Mouse (Mus musculus): ENCODE results near the gene H2-DMb2. TPM values are rescaled to one million over a fixed set of nuclear protein-coding genes. Genes with fewer than 3 reads are reported as not detected.
A peak's percentile ranks its signal among the peaks of the same experiment; 100 is the strongest.

Gene H2-DMb2
- polyA plus RNA-seq, 1 experiment from 2014 or later, result 0.18 TPM

DNA sequence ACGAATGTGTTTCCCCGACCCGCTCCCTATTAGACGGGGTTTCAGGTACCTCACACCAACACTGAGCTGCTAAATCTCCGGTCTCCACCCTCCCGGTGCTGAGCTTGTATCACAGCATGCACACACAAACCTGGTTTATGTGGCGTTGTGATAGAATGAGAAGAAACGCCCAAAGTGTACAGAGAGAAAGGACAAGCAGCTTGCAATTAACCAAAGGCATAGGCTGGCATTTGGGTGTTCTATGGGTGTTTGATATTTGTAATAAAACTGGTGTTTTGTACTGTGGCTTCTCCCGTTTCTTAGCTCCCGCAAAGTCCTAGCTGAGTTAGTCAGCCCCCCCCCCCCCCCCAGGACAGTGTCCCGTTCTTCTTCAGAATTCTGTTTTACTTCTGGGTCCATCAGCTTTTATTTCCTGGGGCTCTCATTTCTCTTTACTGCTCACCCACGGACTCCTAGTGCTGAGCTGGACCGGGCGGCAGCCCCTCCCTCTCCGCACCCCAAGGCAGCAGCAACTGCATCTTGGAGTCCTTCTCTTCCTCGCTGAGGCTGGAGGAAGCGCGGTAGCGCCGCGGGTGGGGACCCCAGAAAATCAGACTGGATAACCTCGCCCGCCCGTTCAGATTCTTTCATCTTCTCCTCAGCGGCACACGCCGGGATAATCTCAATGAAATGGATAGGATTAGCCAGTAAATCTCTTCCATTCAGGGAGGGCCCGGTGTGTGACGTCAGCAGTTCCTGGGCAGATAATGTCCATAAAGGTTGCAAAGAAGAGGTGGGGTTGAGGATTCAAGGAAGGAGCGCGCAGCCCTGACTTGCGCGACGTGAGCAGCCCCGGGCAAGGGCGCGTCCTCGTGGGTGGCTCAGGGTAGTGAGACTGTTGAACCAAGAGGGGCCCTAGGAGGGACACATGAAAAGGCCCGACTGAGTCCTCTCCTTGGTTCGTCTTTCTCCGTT is 54.1 kb downstream of the H2-DMb2 start, which contains the start of gene Psmb8:
Psmb8 (plus strand) TSS at position 781 of the 954 bp plus-strand sequence.
- Histone ChIP-seq H3K9ac (replicated peaks; ENCODE audit: low read length) (peak within 1 kb of the TSS; percentile 43; the same call in 1 of the 2 replicates), H3K4me1 (ENCODE audit: control insufficient read depth, insufficient read depth, low read length) (peaks cover 4% of the 10 kb centered on the region; the same call in 1 of the 2 replicates), H3K27ac (replicated peaks; ENCODE audit: low read depth, low read length) (no peak within 1 kb of the TSS), H3K36me3 (ENCODE audit: control insufficient read depth, insufficient read depth, low read length) (no peaks in the 10 kb centered on the region), H3K4me3 (replicated peaks; ENCODE audit: low read depth, low read length) (peak within 1 kb of the TSS; percentile 35), H3K9me3 (ENCODE audit: control insufficient read depth, low read length) (no peaks in the 10 kb centered on the region), H3K27me3 (ENCODE audit: control insufficient read depth, insufficient read depth, low read length) (peaks cover 62% of the 10 kb centered on the region), H3K4me2 (ENCODE audit: low read length) (peak within 1 kb of the TSS; percentile 73)
- ATAC-seq (ENCODE audit: low FRiP score, low TSS enrichment), result peak; percentile 83
- peak; percentile 93 for DNase-seq
- WGBS, result 3% methylated on average over 41 of the region's 41 CpGs

DNA sequence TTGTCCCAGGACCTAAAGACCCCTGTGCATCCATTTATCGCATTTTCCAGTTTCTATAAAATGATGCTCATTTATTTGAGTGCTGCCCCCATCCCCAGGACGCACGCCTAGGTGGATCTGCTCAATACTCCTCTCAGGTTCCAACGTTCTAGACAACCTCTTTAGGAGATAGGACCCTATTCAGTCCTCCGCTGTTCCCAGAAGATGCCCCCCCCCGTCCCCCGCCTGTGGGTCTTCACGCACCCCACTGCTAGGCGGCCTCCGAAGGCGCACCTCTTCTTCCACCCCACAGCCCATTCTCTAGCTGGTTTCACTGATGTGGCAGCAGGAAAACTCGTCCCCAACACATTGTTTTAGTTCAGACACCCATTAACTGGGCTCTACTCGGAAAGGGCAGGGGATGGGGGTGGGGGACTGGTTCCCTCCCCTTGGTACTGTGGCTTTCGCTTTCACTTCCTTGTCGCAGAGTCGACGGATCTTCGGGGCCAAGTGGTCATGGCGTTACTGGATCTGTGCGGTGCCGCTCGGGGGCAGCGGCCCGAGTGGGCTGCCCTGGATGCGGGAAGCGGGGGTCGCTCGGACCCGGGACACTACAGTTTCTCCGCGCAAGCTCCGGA is 54.9 kb downstream of the H2-DMb2 start:
- WGBS, result 2% methylated on average over 32 of the region's 32 CpGs
- peaks cover 54% of the 10 kb centered on the region for H3K27me3 ChIP-seq (ENCODE audit: control insufficient read depth, insufficient read depth, low read length)

DNA sequence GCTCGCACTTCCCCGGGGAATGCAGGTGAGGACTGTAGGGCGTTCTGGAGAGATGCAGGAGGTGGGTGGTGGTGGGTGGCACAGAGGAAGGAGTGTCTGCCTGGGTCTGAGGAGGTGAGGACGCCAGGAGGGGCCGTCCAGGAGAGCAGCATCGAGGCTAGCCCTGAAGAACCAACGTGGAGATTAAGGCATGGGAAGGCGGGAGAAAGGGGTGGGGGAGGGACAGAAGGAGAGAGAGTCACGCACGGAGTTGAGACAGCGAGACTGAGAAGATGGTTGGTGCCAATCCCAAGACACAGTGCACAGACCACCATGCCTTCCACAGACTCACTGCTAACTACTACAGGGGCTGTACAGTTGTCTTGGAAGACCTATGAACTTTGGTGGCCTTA is 55.4 kb downstream of the H2-DMb2 start:
- no peak overlapping the region for H3K27ac ChIP-seq (replicated peaks; ENCODE audit: low read depth, low read length)
- ATAC-seq (ENCODE audit: low FRiP score, low TSS enrichment), result no peak
- H3K9me3 ChIP-seq (ENCODE audit: control insufficient read depth, low read length), result no peaks in the 10 kb centered on the region
- DNase-seq, result no peak
- 7% methylated on average over 11 of the region's 11 CpGs for WGBS
- peak overlapping the region; percentile 73 for H3K4me2 ChIP-seq (ENCODE audit: low read length)
- H3K27me3 ChIP-seq (ENCODE audit: control insufficient read depth, insufficient read depth, low read length), result peaks cover 53% of the 10 kb centered on the region
- no peak overlapping the region; the same call in 1 of the 2 replicates for H3K9ac ChIP-seq (replicated peaks; ENCODE audit: low read length)
- H3K4me3 ChIP-seq (replicated peaks; ENCODE audit: low read depth, low read length), result peak overlapping the region; percentile 35
- peaks cover 4% of the 10 kb centered on the region; the same call in 1 of the 2 replicates for H3K4me1 ChIP-seq (ENCODE audit: control insufficient read depth, insufficient read depth, low read length)
- H3K36me3 ChIP-seq (ENCODE audit: control insufficient read depth, insufficient read depth, low read length), result no peaks in the 10 kb centered on the region

More for the DNA sequence above, 54.9 kb downstream of the H2-DMb2 start:
- ATAC-seq (ENCODE audit: low FRiP score, low TSS enrichment) (peak; percentile 29), DNase-seq (no peak)
- no peaks in the 10 kb centered on the region for H3K36me3 ChIP-seq (ENCODE audit: control insufficient read depth, insufficient read depth, low read length)
- no peaks in the 10 kb centered on the region for H3K9me3 ChIP-seq (ENCODE audit: control insufficient read depth, low read length)
- peaks cover 4% of the 10 kb centered on the region; the same call in 1 of the 2 replicates for H3K4me1 ChIP-seq (ENCODE audit: control insufficient read depth, insufficient read depth, low read length)
- peak overlapping the region; percentile 73 for H3K4me2 ChIP-seq (ENCODE audit: low read length)
- H3K27ac ChIP-seq (replicated peaks; ENCODE audit: low read depth, low read length), result no peak overlapping the region
- peak overlapping the region; percentile 35 for H3K4me3 ChIP-seq (replicated peaks; ENCODE audit: low read depth, low read length)
- peak overlapping the region; percentile 43; the same call in 1 of the 2 replicates for H3K9ac ChIP-seq (replicated peaks; ENCODE audit: low read length)

DNA sequence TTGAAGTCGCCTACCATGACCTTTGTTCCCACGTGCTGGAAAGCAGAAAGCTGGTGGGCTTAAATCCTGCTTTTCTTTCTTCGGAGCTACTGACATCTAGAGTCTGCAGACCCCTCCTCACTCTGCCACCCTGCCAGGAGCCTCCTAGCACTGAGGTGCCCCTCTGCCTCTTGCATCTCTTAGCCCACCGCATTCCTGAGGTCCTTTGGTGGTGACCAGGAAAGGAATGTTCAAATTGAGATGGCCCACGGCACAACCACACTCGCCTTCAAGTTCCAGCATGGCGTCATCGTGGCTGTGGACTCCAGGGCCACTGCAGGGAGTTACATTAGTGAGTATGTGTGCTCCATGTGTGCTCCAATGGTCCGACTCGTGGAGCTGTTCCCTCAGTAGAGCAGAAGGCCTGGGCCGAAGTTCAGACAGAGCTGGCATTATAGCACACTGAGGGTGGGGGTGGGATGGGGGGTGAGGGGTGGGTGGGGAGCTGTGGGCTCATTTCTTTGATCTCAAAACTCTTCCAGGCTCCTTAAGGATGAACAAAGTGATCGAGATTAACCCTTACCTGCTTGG is 56.0 kb downstream of the H2-DMb2 start:
- H3K9me3 ChIP-seq (ENCODE audit: control insufficient read depth, low read length), result no peaks in the 10 kb centered on the region
- no peak overlapping the region for H3K4me2 ChIP-seq (ENCODE audit: low read length)
- H3K4me1 ChIP-seq (ENCODE audit: control insufficient read depth, insufficient read depth, low read length), result peaks cover 4% of the 10 kb centered on the region; the same call in 1 of the 2 replicates
- no peak for ATAC-seq (ENCODE audit: low FRiP score, low TSS enrichment)
- H3K27me3 ChIP-seq (ENCODE audit: control insufficient read depth, insufficient read depth, low read length), result peaks cover 53% of the 10 kb centered on the region
- no peak overlapping the region for H3K4me3 ChIP-seq (replicated peaks; ENCODE audit: low read depth, low read length)
- no peaks in the 10 kb centered on the region for H3K36me3 ChIP-seq (ENCODE audit: control insufficient read depth, insufficient read depth, low read length)
- no peak overlapping the region for H3K9ac ChIP-seq (replicated peaks; ENCODE audit: low read length)
- DNase-seq, result no peak
- H3K27ac ChIP-seq (replicated peaks; ENCODE audit: low read depth, low read length), result no peak overlapping the region
- 58% methylated on average over 12 of the region's 12 CpGs for WGBS

DNA sequence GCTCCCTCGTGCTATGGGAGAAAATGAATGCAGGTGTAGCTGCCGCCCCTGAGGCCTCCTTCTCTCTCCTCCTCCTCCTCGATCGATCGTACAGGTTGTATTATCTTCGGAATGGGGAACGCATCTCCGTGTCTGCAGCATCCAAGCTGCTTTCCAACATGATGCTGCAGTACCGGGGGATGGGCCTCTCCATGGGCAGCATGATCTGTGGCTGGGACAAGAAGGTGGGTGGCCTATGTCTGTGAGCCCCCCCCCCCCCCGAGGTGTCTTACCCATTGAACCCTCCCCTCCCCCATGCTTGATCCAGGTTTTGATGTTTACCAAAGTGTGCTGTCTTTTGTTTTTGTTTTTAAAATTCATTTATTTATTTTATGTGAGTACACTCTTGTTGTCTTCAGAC is 56.9 kb downstream of the H2-DMb2 start:
- Histone ChIP-seq H3K4me3 (replicated peaks; ENCODE audit: low read depth, low read length) (no peak overlapping the region), H3K9me3 (ENCODE audit: control insufficient read depth, low read length) (no peaks in the 10 kb centered on the region), H3K4me2 (ENCODE audit: low read length) (no peak overlapping the region), H3K36me3 (ENCODE audit: control insufficient read depth, insufficient read depth, low read length) (no peaks in the 10 kb centered on the region), H3K9ac (replicated peaks; ENCODE audit: low read length) (no peak overlapping the region), H3K27ac (replicated peaks; ENCODE audit: low read depth, low read length) (no peak overlapping the region), H3K4me1 (ENCODE audit: control insufficient read depth, insufficient read depth, low read length) (peaks cover 4% of the 10 kb centered on the region), H3K27me3 (ENCODE audit: control insufficient read depth, insufficient read depth, low read length) (peaks cover 50% of the 10 kb centered on the region)
- WGBS, result 81% methylated on average over 10 of the region's 10 CpGs
- DNase-seq (no peak), ATAC-seq (ENCODE audit: low FRiP score, low TSS enrichment) (no peak)

DNA sequence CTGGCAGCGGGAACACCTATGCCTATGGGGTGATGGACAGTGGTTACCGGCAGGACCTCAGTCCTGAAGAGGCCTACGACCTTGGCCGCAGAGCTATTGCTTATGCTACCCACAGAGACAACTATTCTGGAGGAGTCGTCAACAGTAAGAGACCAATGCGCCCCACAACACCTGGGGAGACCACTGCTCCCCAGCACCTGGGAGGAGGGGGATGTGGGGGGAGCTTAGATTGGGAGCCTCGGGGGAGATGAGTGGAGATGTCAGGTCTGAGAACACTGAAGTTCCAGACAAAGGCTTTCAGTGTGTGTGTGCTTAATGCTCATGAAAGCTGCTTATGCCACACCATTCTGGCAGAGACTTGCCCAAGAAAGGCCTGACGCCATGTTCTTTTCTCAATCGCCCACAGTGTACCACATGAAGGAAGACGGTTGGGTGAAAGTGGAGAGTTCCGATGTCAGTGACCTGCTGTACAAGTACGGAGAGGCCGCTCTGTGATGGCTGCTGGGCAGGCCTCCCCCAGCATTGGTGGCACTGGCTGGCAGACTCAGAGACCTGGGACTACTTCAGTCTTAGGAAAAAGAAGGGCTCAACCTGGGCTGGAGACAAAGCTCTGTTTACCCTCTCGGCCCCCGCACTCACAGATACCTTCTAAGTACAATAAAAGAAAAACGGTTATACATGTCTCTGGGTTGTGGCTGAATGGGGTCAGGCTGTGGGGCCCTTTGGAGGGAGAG is 57.8 kb downstream of the H2-DMb2 start:
- DNase-seq (no peak), ATAC-seq (ENCODE audit: low FRiP score, low TSS enrichment) (no peak)
- Histone ChIP-seq H3K9ac (replicated peaks; ENCODE audit: low read length) (no peak overlapping the region), H3K27me3 (ENCODE audit: control insufficient read depth, insufficient read depth, low read length) (peaks cover 51% of the 10 kb centered on the region), H3K36me3 (ENCODE audit: control insufficient read depth, insufficient read depth, low read length) (no peaks in the 10 kb centered on the region), H3K27ac (replicated peaks; ENCODE audit: low read depth, low read length) (no peak overlapping the region), H3K4me3 (replicated peaks; ENCODE audit: low read depth, low read length) (no peak overlapping the region), H3K4me1 (ENCODE audit: control insufficient read depth, insufficient read depth, low read length) (peaks cover 4% of the 10 kb centered on the region), H3K9me3 (ENCODE audit: control insufficient read depth, low read length) (no peaks in the 10 kb centered on the region), H3K4me2 (ENCODE audit: low read length) (no peak overlapping the region)
- WGBS, result 85% methylated on average over 16 of the region's 16 CpGs

Data from midbrain, embryonic 14.5 days (tissue).